Mouse (Mus musculus): Measurements from ENCODE around the gene Med21. TPM values are rescaled to one million over a fixed set of nuclear protein-coding genes. Genes with fewer than 3 reads are reported as not detected.

Gene Med21
- polyA plus RNA-seq, 1 experiment from 2014 or later = 135 TPM

GRCm38 (mm10) chr6:146670956-146671855 is 28.9 kb downstream of the Med21 start:
- 92% methylated on average over 15 of the region's 15 CpGs for WGBS
- no peak for ATAC-seq (ENCODE audit: low FRiP score)

GRCm38 (mm10) chr6:146672106-146672505 is 29.8 kb downstream of the Med21 start:
- no peaks in the 10 kb centered on the region for H3K4me1 ChIP-seq (ENCODE audit: control insufficient read depth, insufficient read depth, low read length)

More at GRCm38 (mm10) chr6:146670956-146671855, 28.9 kb downstream of the Med21 start:
- no peak overlapping the region for H3K4me3 ChIP-seq (ENCODE audit: low read depth, low read length)
- H3K4me2 ChIP-seq = no peak overlapping the region
- DNase-seq (ENCODE audit: low spot score, missing footprints) = no peak
- H3K36me3 ChIP-seq (ENCODE audit: control insufficient read depth, insufficient read depth, low read length) = no peaks in the 10 kb centered on the region
- H3K27me3 ChIP-seq (ENCODE audit: control insufficient read depth, insufficient read depth, low read length) = no peaks in the 10 kb centered on the region
- no peak overlapping the region for H3K9ac ChIP-seq (ENCODE audit: low read length)
- peaks cover 2% of the 10 kb centered on the region; the same call in 1 of the 2 replicates for H3K9me3 ChIP-seq (ENCODE audit: control insufficient read depth, low read length)
- no peak overlapping the region for H3K27ac ChIP-seq (ENCODE audit: low read depth, low read length)
- H3K4me1 ChIP-seq (ENCODE audit: control insufficient read depth, insufficient read depth, low read length) = no peaks in the 10 kb centered on the region

GRCm38 (mm10) chr6:146673696-146674095 is 31.3 kb downstream of the Med21 start:
- Histone ChIP-seq H3K4me2 (no peak overlapping the region), H3K27ac (ENCODE audit: low read depth, low read length) (no peak overlapping the region), H3K27me3 (ENCODE audit: control insufficient read depth, insufficient read depth, low read length) (no peaks in the 10 kb centered on the region), H3K4me3 (ENCODE audit: low read depth, low read length) (no peak overlapping the region), H3K36me3 (ENCODE audit: control insufficient read depth, insufficient read depth, low read length) (no peaks in the 10 kb centered on the region), H3K4me1 (ENCODE audit: control insufficient read depth, insufficient read depth, low read length) (no peaks in the 10 kb centered on the region), H3K9me3 (ENCODE audit: control insufficient read depth, low read length) (peaks cover 2% of the 10 kb centered on the region; the same call in 1 of the 2 replicates), H3K9ac (ENCODE audit: low read length) (no peak overlapping the region)
- no peak for ATAC-seq (ENCODE audit: low FRiP score)
- WGBS = 83% methylated on average over 4 of the region's 4 CpGs
- DNase-seq (ENCODE audit: low spot score, missing footprints) = no peak

More at GRCm38 (mm10) chr6:146672106-146672505, 29.8 kb downstream of the Med21 start:
- ATAC-seq (ENCODE audit: low FRiP score) (no peak), DNase-seq (ENCODE audit: low spot score, missing footprints) (no peak)
- Histone ChIP-seq H3K27me3 (ENCODE audit: control insufficient read depth, insufficient read depth, low read length) (no peaks in the 10 kb centered on the region), H3K9ac (ENCODE audit: low read length) (no peak overlapping the region), H3K36me3 (ENCODE audit: control insufficient read depth, insufficient read depth, low read length) (no peaks in the 10 kb centered on the region), H3K4me3 (ENCODE audit: low read depth, low read length) (no peak overlapping the region), H3K4me2 (no peak overlapping the region), H3K9me3 (ENCODE audit: control insufficient read depth, low read length) (peaks cover 2% of the 10 kb centered on the region; the same call in 1 of the 2 replicates), H3K27ac (ENCODE audit: low read depth, low read length) (no peak overlapping the region)
- WGBS = 56% methylated on average over 5 of the region's 5 CpGs

- Histone ChIP-seq H3K9ac (ENCODE audit: low read length) (no peak overlapping the region), H3K36me3 (ENCODE audit: control insufficient read depth, insufficient read depth, low read length) (no peaks in the 10 kb centered on the region), H3K4me3 (ENCODE audit: low read depth, low read length) (no peak overlapping the region), H3K4me1 (ENCODE audit: control insufficient read depth, insufficient read depth, low read length) (no peaks in the 10 kb centered on the region), H3K27me3 (ENCODE audit: control insufficient read depth, insufficient read depth, low read length) (no peaks in the 10 kb centered on the region), H3K9me3 (ENCODE audit: control insufficient read depth, low read length) (peaks cover 2% of the 10 kb centered on the region; the same call in 1 of the 2 replicates), H3K4me2 (no peak overlapping the region), H3K27ac (ENCODE audit: low read depth, low read length) (no peak overlapping the region)
- no peak for DNase-seq (ENCODE audit: low spot score, missing footprints)
- no peak for ATAC-seq (ENCODE audit: low FRiP score)
- 77% methylated on average over 8 of the region's 8 CpGs for WGBS
Observed at GRCm38 (mm10) chr6:146674420-146674819, 32.1 kb downstream of the Med21 start.

GRCm38 (mm10) chr6:146674881-146675536 is 32.7 kb downstream of the Med21 start:
- Histone ChIP-seq H3K4me2 (no peak overlapping the region), H3K4me3 (ENCODE audit: low read depth, low read length) (no peak overlapping the region), H3K36me3 (ENCODE audit: control insufficient read depth, insufficient read depth, low read length) (no peaks in the 10 kb centered on the region), H3K27ac (ENCODE audit: low read depth, low read length) (no peak overlapping the region), H3K27me3 (ENCODE audit: control insufficient read depth, insufficient read depth, low read length) (no peaks in the 10 kb centered on the region), H3K4me1 (ENCODE audit: control insufficient read depth, insufficient read depth, low read length) (no peaks in the 10 kb centered on the region), H3K9ac (ENCODE audit: low read length) (no peak overlapping the region), H3K9me3 (ENCODE audit: control insufficient read depth, low read length) (peaks cover 2% of the 10 kb centered on the region; the same call in 1 of the 2 replicates)
- WGBS = 85% methylated on average over 4 of the region's 4 CpGs
- ATAC-seq (ENCODE audit: low FRiP score) (no peak), DNase-seq (ENCODE audit: low spot score, missing footprints) (no peak)

GRCm38 (mm10) chr6:146676904-146677303 is 34.6 kb downstream of the Med21 start:
- H3K4me1 ChIP-seq (ENCODE audit: control insufficient read depth, insufficient read depth, low read length) = no peaks in the 10 kb centered on the region
- WGBS = 80% methylated on average over 10 of the region's 10 CpGs
- no peak overlapping the region for H3K27ac ChIP-seq (ENCODE audit: low read depth, low read length)
- DNase-seq (ENCODE audit: low spot score, missing footprints) = no peak
- no peaks in the 10 kb centered on the region for H3K9me3 ChIP-seq (ENCODE audit: control insufficient read depth, low read length)
- H3K27me3 ChIP-seq (ENCODE audit: control insufficient read depth, insufficient read depth, low read length) = no peaks in the 10 kb centered on the region
- no peak overlapping the region for H3K4me2 ChIP-seq
- no peak overlapping the region for H3K4me3 ChIP-seq (ENCODE audit: low read depth, low read length)
- H3K9ac ChIP-seq (ENCODE audit: low read length) = no peak overlapping the region
- ATAC-seq (ENCODE audit: low FRiP score) = no peak
- H3K36me3 ChIP-seq (ENCODE audit: control insufficient read depth, insufficient read depth, low read length) = no peaks in the 10 kb centered on the region

GRCm38 (mm10) chr6:146678136-146679070 is 36.1 kb downstream of the Med21 start:
- 83% methylated on average over 10 of the region's 10 CpGs for WGBS
- no peaks in the 10 kb centered on the region for H3K4me1 ChIP-seq (ENCODE audit: control insufficient read depth, insufficient read depth, low read length)
- DNase-seq (ENCODE audit: low spot score, missing footprints) (no peak), ATAC-seq (ENCODE audit: low FRiP score) (no peak)
- no peaks in the 10 kb centered on the region for H3K27me3 ChIP-seq (ENCODE audit: control insufficient read depth, insufficient read depth, low read length)
- H3K4me2 ChIP-seq = no peak overlapping the region
- H3K4me3 ChIP-seq (ENCODE audit: low read depth, low read length) = no peak overlapping the region
- H3K27ac ChIP-seq (ENCODE audit: low read depth, low read length) = no peak overlapping the region
- no peak overlapping the region for H3K9ac ChIP-seq (ENCODE audit: low read length)
- H3K36me3 ChIP-seq (ENCODE audit: control insufficient read depth, insufficient read depth, low read length) = no peaks in the 10 kb centered on the region
- H3K9me3 ChIP-seq (ENCODE audit: control insufficient read depth, low read length) = no peaks in the 10 kb centered on the region

GRCm38 (mm10) chr6:146683881-146684280 is 41.5 kb downstream of the Med21 start:
- H3K9ac ChIP-seq (ENCODE audit: low read length) = no peak overlapping the region
- no peaks in the 10 kb centered on the region for H3K4me1 ChIP-seq (ENCODE audit: control insufficient read depth, insufficient read depth, low read length)
- H3K9me3 ChIP-seq (ENCODE audit: control insufficient read depth, low read length) = no peaks in the 10 kb centered on the region
- ATAC-seq (ENCODE audit: low FRiP score) (no peak), DNase-seq (ENCODE audit: low spot score, missing footprints) (no peak)
- no peak overlapping the region for H3K4me3 ChIP-seq (ENCODE audit: low read depth, low read length)
- no peaks in the 10 kb centered on the region for H3K27me3 ChIP-seq (ENCODE audit: control insufficient read depth, insufficient read depth, low read length)
- no peaks in the 10 kb centered on the region for H3K36me3 ChIP-seq (ENCODE audit: control insufficient read depth, insufficient read depth, low read length)
- no peak overlapping the region for H3K4me2 ChIP-seq
- WGBS = 67% methylated on average over 4 of the region's 4 CpGs
- no peak overlapping the region for H3K27ac ChIP-seq (ENCODE audit: low read depth, low read length)

Measured in midbrain, embryonic 11.5 days (tissue).